Mouse (Mus musculus): ENCODE data around the gene Mfsd5.

Gene Mfsd5

DNA sequence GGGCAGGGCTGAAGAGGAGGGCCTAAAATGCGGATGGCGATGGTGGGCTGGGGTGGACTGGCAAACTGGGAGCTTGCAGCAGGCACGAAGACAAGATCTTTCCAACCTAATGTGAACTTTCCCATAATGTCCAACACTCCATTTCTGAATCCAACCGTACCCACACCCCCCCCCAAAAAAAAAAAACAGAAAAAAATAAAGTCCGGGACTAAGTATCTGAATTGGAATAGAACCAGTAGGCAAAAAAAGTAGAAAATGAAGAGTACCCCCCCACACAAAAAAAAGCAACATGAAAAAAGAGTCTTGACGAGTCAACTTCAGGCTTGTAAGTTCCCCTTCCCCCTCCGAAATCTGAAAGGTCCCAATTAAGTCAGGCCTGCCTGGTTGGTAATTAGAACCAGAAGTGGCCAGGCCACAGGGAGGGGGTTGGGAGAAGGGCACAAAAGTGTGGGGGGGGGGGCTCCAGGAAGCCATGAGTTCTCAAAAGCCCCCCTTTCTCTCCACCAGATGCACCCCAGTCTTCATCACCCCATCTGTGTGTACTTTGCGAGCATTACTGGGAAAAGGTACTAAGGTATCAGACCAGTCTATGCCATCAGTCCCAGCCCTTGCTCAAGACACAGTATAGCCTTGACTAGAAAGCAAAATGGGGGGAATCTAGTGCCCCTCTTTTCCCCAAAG is 31.0 kb upstream of the Mfsd5 start:
- DNase-seq (ENCODE audit: low read depth, low spot score): no peak

DNA sequence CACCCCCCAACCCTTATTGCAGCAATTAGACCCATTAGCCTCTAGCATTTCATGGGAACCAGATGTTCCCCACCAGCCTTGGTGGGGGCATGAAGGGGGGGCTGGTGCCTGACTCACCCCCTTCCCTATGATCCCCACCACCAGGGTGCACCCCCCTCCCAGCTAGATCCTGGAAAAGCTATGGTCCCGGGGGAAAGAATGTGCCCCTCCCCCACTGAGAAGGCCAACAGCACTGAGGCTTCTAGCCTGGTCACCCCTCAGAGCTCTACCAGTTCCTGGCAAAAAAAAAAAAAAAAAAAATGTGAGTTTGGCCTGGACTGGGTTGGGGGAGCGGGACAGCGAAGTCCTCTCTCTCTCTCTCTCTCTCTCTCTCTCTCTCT is 30.5 kb upstream of the Mfsd5 start:
- DNase-seq (ENCODE audit: low read depth, low spot score): no peak

DNA sequence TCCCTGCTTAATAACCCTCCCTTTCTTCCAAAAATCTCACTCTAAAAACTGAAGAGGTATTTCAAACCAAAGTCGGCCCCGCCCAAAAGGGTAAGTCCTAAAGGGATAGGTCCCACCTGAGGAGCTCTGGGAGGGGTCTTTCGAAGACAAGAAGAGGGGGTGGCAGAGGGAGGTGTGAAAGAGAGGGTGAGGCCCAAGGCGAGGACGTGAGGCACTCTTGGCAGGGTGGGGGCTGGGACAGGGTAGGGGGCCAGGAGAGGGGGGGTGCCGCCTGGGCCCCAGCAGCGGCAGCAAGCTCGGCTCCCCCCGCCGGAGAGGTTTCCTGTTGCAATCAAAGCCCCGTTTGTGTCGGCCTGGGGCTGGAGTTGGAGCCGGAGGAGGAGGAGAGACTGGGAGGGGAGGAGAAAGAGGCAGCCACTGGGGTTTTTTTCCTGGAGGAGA is 30.0 kb upstream of the Mfsd5 start:
- DNase-seq (ENCODE audit: low read depth, low spot score): no peak

DNA sequence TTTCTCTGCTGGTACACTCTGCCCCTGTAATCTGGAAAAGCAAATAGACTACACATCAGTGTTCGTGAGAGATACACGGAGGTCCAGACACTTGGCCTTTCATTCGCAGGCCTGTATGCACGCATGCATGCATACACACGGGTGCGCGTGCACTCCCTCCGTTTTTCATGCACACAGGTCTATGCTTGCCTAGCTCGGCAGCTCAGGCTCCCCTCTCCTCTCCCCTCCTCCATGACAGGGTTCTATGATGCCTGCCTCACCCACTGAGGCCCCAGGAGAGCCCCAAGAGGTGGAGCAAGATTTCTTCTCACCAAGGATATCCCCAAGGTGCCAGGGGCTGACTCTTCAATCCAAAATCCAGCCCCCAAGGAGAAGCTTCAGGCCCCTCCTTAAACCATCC is 29.3 kb upstream of the Mfsd5 start:
- DNase-seq (ENCODE audit: low read depth, low spot score): no peak

DNA sequence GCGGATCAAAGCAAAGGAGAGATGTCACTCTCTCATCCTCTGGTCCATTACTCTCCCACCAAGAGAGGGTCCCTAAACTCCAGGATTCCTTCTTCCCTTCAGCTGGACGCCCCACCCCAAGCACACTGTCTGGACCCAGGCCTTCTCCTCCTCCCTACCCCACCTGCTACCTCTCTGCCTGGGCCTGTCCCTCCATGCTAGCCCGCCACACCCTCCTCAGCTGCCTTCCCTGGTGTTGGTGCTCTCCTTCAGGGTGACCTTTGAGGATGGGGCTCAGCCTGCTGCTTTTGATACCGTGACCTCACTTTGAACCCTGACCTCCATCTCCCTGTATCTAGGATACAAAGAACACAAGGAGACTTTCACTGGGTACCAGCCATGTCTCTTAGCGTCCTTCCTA is 28.7 kb upstream of the Mfsd5 start:
- DNase-seq (ENCODE audit: low read depth, low spot score): no peak

DNA sequence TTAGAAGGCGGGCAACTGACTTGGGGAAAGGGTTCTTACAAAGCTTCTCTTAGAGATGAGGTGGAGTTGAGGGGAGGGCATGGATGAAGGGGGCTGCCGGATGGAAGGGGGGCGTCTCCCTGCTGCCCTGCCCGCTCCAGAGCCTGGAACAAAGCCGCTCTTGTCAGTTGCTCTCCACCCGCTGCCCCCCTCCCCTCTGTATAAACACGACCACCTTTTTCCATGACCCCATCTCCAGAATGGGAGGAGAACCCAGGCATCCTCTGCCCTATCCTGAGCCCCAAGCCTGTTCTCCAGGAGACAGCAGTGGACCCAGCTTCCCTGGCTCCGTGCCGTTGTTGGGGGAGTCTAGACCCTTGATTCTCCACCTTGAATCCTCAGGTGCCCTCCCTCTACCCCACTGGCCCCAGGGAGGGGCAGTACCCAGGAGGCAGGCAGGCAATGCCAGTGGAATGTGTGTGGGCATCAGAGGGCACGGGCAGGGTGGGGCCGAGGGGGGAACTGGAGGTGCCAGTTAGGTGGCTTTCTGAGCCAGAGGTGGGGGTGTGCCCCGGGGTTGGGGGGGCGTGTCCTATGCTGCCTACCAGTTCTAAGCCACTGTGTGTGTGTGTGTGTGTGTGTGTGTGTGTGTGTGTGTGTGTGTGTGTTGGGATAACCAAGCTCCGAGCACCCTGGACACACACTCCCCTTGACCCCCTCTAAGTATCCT is 23.6 kb upstream of the Mfsd5 start:
- no peak for DNase-seq (ENCODE audit: low read depth, low spot score)

DNA sequence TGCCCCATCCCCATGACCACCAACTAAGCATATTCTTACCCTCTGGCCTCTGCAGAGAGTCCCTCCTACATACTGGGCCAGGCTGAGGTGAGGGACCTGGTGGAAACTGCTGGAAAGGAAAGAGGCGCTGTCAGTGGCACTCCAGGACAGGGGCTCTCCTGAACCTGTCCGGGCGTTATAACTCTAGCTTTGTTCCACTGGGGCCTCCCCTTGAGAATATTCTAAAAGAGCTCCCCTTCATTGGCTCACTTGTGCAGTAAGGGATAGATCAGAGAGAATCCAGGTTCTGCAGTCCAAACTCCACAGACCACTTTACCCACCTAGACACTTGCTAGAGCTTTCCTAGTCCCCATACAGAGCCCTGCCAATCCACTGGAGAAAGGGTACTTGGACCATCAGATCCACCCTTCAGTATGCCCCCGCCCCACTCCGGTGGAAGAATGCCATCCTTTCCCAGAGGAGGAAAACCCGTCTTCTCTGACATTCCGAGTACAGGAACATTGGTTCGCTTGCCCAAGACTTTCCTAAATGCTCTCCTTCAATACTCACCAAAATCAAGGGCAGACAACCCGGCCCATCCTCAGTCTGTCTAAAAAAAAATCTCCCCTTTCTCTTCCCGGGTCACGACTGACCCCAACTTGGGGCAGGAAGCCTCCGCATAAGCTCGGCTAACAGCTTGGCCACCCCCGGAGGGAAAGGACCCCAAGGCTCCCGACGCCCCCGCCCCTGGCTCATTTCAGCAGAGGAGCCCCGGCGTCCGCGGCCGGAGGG is 22.6 kb upstream of the Mfsd5 start:
- DNase-seq (ENCODE audit: low read depth, low spot score): no peak

DNA sequence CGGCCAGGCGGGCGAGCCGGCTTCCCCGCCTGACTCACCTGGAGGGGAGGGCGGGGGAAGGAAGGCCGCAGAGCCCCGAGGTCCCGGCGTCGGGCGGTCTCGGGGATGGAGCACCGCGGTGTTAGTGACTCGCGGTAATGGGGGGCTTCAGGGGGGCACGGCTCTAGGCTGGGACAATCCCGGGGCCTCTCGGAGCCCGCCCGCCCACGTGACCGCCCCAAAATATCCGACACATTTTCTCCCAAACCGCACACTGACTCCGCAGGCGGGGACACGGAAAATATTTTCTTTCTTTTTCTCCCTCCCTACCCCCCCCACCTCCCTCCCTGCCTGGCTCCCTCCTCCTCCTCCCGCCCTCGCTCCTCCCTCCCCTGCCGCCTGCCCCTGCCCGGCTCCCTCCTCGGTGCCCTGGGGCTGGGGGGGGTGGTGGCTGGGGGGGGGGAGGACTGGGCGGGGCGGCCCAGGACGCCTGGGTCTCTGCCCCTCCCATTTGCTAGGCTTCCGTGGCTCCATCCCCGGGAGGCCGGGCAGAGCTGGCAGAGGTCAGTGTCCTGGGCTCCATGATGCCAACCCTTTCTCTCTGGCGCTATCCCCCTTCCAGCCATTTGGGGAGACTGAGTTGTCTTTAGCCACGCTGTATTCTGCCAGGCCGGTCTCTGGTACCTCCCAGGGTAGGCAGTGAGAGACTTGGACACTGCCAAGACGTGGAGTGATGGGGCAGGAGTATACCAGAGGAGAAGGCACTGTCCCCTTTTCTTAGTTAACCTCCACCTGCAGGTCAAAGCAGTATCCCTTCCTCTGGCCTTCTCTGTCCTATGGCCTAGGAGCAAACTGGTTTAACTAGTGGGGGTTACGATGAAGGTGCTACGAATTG is 21.8 kb upstream of the Mfsd5 start, which contains the start of gene Rarg:
TSS of gene Rarg (minus strand) at position 316 of the 874 bp plus-strand sequence.
- DNase-seq (ENCODE audit: low read depth, low spot score): no peak

DNA sequence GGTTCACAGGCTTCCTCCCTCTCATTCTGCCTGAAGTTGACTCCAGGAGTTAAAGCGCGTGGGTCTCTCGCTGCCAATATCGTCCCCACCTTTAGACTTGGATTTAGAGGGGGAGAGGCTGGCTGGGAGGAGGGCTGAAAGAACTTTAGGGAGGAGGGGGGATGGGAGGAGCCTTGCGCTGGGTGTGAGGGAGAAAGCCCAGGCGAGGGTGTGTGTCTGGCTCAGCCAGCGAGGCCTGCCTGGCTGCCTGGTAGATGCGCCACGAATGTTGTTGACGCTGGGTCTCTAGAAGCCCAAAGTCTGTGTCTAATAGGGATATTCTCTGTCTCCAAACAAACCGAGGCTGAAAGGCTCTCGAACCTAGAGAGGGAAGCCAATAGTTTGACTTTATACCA is 21.2 kb upstream of the Mfsd5 start:
- DNase-seq (ENCODE audit: low read depth, low spot score): no peak

DNA sequence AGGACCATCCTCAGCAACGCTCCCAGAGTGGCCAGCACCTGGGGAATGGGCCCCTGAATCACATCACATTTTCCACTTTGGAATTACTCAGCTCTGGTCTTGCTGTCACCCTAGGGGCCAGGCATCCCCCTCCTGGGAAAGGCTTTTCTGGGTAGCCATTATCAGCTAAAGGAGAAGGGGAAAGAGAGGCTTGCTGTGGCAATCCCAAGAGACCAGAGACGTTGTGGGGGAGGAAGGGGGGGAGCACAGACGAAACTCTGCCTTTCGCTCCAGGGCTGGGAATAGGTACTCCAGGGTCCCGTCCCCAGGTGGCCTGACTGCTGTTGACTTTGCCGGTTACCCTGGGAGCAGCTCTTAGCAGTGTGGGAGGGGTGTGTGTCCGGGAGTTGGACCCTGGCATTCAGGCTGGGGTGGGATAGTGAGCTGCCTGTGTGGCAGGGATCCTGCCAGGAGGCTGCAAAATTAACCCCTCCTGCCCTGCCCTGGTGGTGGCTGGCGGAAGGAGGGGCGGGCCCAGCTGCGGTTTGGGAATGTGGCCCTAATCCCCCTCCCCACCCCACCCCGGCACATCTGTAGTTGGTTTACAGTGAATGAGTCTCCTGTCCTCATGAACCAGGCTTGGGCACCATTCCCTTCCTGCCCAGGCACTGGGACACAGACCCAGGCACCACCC is 20.5 kb upstream of the Mfsd5 start:
- DNase-seq (ENCODE audit: low read depth, low spot score): no peak

DNA sequence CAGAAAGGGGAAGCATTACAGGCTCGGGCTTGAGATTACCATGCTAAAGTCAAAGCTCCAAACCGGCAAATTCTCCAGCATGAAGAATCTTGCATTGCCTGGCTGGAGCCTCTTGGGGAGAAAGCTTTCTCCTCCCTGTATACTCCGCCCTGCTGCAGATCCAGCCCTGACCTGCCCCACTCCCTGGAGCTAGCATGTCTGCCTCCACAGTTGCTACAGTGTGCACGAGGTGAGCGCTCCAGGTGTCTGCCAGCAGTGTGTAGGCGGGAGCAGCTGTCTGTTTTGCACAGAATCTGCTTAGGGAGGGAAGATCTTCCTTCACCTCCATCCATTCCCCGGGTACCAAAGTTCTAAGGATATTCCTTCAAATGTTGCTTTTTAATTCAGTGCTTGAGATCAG is 16.7 kb upstream of the Mfsd5 start:
- DNase-seq (ENCODE audit: low read depth, low spot score): no peak

DNA sequence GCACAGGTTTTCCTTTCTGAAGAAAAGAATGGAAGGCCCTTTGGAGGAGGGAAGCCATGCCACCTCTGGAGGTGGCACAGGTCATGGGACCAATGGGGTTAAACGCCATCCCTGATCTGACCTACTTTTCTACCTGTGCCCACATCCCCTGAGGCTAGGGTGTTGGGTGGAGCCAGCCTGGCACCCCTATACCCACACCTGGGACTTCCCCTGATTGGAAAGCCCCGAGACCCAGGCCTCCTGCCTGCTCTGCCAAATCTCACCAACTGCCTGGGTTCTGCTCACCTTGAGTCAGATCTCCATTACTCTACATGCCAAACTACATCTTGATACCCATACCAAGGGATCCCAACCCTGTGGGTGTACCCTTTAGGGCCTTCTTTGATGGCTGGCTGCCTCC is 16.2 kb upstream of the Mfsd5 start:
- DNase-seq (ENCODE audit: low read depth, low spot score): no peak

DNA sequence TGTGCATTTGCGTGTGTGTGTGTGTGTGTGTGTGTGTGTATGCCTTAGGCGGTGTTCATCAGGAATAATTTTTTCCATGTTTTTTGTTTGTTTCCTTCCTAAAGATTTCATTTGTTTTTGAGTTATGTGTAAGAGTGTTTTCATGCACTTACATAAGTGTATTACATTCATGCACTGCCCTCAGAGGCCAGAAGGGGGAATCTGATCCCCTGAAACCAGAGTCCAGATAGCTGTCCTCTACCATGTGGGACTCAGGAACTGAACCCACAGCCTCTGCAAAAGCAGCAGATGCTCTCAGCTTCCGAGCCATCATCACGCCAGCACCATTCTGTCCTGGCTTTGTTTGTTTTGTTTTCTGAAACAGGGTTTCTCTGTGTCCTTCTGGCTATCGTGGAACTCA is 13.7 kb upstream of the Mfsd5 start:
- DNase-seq (ENCODE audit: low read depth, low spot score): no peak

DNA sequence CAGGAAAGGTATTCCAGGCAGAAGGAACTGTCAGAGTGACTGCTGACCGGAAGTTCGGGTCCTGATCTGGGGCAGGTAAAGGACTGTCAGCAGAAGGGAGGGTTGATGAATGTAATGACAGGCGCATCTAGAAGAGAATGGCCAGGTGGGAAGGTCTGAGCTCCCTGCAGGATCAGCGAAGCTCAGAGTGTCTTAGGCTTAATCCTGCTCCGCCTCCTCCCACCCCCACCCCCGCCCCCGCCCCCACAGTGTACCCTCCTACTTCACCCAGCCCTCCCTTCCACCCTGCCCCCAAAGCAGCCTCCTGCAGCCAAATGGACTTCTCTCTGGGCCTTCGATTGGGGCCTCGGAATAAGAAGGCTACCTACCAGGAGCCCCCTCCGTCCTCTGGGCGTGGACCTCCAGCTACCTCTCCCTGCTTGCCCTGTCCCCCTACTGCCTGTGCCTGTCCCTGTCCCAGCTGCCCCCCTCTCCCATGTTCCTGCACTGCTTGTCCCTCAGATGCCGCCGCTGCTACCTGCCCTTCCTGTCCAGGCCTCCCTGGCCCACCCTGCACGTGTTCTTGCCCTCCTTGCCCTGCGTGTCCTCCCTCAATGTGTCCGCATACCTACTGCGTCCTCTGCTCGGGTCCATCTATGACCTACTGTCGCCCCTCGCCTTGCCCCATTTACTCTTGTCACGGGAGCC is 8.8 kb upstream of the Mfsd5 start, which contains the start of gene Gm9918:
TSS of gene Gm9918 (plus strand) at position 290 of the 687 bp plus-strand sequence.
- peak; percentile 76 for DNase-seq (ENCODE audit: low read depth, low spot score)

DNA sequence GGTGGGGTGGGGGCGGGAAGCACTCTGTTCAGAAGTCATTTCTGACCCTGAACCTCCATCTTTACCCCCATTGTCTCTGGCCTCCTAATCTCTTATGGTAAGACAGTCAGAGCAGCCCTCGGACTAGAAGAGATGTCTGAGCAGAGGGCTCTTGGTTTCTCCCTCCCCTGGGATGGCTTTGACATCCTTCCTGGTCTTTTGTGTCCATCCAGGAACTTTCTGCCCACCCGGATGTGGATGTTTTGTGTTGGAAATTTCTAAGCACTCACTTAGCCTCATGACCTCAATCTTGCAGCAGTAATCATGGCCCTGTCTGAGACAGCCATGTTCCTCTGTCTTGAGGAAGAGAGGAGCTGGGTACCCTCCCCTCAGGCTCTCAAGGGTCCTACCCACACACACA is 7.8 kb upstream of the Mfsd5 start:
- no peak for DNase-seq (ENCODE audit: low read depth, low spot score)

DNA sequence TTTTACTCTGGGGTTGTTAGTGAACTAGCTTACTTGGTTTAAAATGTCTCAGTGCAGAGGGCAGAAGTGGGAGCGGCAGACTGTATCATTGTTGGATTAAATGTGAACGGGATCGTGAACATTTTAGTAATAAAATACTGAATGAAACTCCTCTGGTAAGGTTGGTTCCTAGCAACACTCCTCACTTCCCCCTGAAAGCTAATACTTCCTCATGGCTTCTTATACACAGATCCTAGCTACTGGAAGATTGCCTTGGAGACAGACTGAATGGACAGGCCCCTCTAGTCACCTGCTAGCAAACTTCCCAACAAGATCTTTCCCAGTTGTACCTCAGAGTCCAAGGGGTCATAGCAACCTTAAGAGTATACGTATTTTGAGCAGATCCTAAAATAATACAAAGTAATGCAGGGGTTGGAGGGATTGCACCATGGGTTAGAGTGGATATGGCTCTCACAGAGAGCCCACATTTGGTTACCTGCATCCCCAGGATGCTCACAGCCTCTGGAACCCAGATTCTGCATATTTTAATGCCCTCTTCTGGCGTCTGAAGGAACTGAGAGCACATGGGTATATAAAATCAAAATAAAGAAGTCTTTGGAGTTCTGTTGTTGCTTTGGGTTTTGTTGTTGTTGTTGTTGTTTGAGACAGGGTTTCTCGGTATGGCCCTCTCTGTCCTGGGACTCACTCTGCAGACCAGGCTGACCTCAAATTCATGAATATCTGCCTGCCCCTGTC is 5.1 kb upstream of the Mfsd5 start:
- DNase-seq (ENCODE audit: low read depth, low spot score): no peak

DNA sequence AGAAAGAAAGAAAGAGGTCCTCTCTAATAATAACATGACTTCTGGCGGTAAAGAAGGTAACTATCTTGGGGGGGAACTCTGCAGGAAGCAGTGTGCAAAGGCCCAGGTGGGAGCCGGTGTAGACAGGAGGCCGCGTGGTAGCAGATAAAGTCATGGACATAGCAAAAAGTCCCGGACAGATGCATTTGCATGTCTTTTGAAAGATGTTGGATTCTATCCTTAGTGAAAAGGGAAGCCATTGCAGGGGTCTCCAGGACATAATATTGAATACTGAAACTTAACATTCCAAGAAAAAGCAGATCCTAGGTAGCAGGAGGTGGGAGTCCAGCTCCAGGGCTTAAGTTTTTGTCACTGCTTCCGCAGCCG is 545 bp upstream of the Mfsd5 start:
- no peak for DNase-seq (ENCODE audit: low read depth, low spot score)

DNA sequence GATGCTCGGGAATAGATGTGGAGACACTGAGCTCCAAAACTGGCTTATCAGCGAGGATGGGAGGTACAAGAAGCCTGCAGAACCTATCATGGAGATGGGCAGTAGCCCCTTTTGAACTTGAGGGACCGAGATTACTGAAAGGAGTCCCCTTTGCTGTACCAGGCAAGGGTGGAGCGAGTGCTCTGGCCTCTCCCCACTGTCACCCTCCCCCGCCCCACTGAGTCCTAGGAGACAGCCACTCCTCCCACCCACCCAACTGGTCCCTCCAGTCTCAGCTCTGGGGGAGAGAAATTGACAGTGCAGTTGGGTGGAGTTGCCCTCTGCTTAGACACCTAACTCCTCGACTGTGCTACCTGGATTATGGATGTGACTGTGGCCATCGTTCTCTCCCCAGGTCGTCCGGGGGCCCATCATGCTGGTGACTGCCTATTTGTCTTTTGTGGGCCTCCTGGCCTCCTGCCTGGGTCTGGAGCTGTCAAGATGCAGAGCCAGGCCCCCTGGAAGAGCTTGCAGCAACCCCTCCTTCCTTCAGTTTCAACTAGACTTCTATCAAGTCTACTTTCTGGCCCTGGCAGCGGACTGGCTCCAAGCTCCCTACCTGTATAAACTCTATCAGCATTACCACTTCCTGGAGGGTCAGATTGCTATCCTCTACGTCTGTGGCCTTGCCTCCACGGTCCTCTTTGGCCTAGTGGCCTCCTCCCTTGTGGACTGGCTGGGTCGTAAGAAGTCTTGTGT is 698 bp downstream of the Mfsd5 start:
- no peak for DNase-seq (ENCODE audit: low read depth, low spot score)

DNA sequence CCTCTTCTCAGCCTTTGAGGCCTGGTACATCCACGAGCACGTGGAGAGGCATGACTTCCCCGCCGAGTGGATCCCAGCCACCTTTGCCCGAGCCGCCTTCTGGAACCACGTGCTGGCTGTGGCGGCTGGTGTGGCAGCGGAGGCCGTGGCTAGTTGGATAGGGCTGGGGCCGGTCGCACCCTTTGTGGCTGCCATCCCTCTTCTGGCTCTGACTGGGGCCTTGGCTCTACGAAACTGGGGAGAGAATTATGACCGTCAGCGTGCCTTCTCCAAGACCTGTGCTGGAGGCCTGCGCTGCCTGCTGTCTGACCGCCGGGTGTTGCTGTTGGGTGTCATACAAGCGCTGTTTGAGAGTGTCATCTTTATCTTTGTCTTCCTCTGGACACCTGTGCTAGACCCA is 1.4 kb downstream of the Mfsd5 start:
- DNase-seq (ENCODE audit: low read depth, low spot score): no peak
